Mouse (Mus musculus) forebrain, embryonic 12.5 days (tissue): Measurements from ENCODE around the gene Tenm4. TPM values are rescaled to one million over a fixed set of nuclear protein-coding genes. Genes with fewer than 3 reads are reported as not detected.

Experiments
- ATAC-seq: fragments of 200-750 bp; cut with Nextera tagmentation; 2 replicates; pipeline ENCODE4 v1.8.0; 2017; ENCODE audit warnings: moderate TSS enrichment; ENCODE audit not compliant: low FRiP score
- H3K27ac ChIP-seq: fragments of 300-500 bp; sonication (generic); 2 replicates; pipeline ENCODE4 v1.5.1; 2016; ENCODE audit warnings: mild to moderate bottlenecking
- H3K27me3 ChIP-seq: fragments of 300-500 bp; sonication (generic); 2 replicates; pipeline ENCODE4 v1.6.1; 2016; ENCODE audit warnings: mild to moderate bottlenecking
- H3K36me3 ChIP-seq: fragments of 300-500 bp; sonication (generic); replicated peaks from 2 replicates; pipeline ENCODE4 v1.6.1; 2016; ENCODE audit warnings: mild to moderate bottlenecking
- H3K4me1 ChIP-seq: fragments of 300-500 bp; sonication (generic); 2 replicates; pipeline ENCODE4 v1.6.1; 2016
- H3K4me2 ChIP-seq: fragments of 300-500 bp; sonication (generic); 2 replicates; pipeline ENCODE4 v1.6.1; 2016; ENCODE audit warnings: mild to moderate bottlenecking, moderate library complexity
- H3K4me3 ChIP-seq: fragments of 300-500 bp; sonication (generic); replicated peaks from 2 replicates; pipeline ENCODE4 v1.5.1; 2016; ENCODE audit warnings: mild to moderate bottlenecking
- H3K9ac ChIP-seq: fragments of 300-500 bp; sonication (generic); 2 replicates; pipeline ENCODE4 v1.6.1; 2016; ENCODE audit warnings: mild to moderate bottlenecking
- H3K9me3 ChIP-seq: fragments of 300-500 bp; sonication (generic); 2 replicates; pipeline ENCODE4 v1.6.1; 2016
- WGBS: fragments of 180-500 bp; shearing (Covaris S2); methylation state at CpG from one replicate; pipeline ENCODE4 v1.1.7; 2016; 5-methylcytosine and 5-hydroxymethylcytosine counted together
- polyA plus RNA-seq: library from polyadenylated mRNA; unstranded; fragments of >200 nt; fragmentation: Nextera tagmentation; extraction: Ambion mirVana; gene quantifications from 2 replicates; pipeline ENCODE4 v1.2.1, GENCODE M21; 2016

Tenm4 gene
- polyA plus RNA-seq, 1 experiment from 2014 or later: 62.3 TPM

- Histone ChIP-seq H3K27ac (peak overlapping the region; percentile 54; the same call in 1 of the 2 replicates), H3K4me1 (peaks cover 37% of the 10 kb centered on the region), H3K27me3 (no peaks in the 10 kb centered on the region), H3K9me3 (no peaks in the 10 kb centered on the region), H3K36me3 (no peaks in the 10 kb centered on the region; the same call in 1 of the 2 replicates), H3K4me2 (no peak overlapping the region), H3K4me3 (no peak overlapping the region), H3K9ac (no peak overlapping the region)
- WGBS: 57% methylated on average over 5 of the region's 5 CpGs
- ATAC-seq: peak; percentile 25; the same call in 1 of the 2 replicates
Measured at GRCm38 (mm10) chr7:96761151-96761550, 590.1 kb downstream of the Tenm4 start.

DNA sequence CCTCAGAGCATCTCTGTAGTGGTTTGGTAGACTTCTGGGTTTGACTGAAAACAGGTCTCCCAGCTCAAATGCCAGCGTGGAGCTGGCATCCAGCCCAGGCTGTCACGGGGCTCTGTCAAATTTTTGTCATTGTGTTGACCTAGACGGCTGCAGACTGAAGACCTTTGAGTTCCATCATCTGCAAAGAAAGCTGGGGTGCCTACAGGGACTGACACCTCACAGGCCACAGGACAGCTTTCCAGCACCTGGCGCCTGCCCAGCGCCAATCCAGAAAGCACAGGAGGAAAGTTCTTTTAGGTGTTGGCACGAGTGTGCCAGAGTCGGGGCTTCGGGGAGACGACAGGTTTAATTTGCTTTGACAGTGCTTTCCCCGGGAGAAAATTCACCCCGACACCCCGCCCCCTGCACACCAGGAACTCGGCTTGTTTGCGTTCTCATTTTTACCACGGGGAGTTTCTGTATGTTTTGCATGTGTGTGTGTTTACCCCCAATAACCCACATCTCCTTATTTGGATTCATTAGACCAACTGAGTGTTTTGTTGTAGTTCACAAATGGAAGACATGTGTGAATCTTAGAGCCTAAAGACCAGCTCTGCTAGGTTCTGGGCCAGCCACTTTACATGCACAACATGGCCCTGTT lies 594.4 kb downstream of the Tenm4 start:
- Histone ChIP-seq H3K27me3 (no peaks in the 10 kb centered on the region), H3K9ac (no peak overlapping the region), H3K9me3 (peaks cover 3% of the 10 kb centered on the region; the same call in 1 of the 2 replicates), H3K4me2 (no peak overlapping the region), H3K4me1 (peaks cover 19% of the 10 kb centered on the region), H3K4me3 (no peak overlapping the region), H3K36me3 (peaks cover 11% of the 10 kb centered on the region), H3K27ac (0 out of 2 replicates have a peak overlapping the region, but pooled peaks have one; percentile 9)
- WGBS: 76% methylated on average over 15 of the region's 15 CpGs
- ATAC-seq: no peak

- no peak overlapping the region for H3K4me3 ChIP-seq
- H3K27me3 ChIP-seq: no peaks in the 10 kb centered on the region
- no peak overlapping the region for H3K27ac ChIP-seq
- H3K9ac ChIP-seq: no peak overlapping the region
- H3K4me2 ChIP-seq: no peak overlapping the region
- H3K9me3 ChIP-seq: peaks cover 3% of the 10 kb centered on the region; the same call in 1 of the 2 replicates
- no peak for ATAC-seq
- peaks cover 8% of the 10 kb centered on the region; the same call in 1 of the 2 replicates for H3K4me1 ChIP-seq
- WGBS: 73% methylated on average over 3 of the region's 3 CpGs
- H3K36me3 ChIP-seq: peaks cover 13% of the 10 kb centered on the region
Measured at GRCm38 (mm10) chr7:96767090-96767489, 596.0 kb downstream of the Tenm4 start.

- no peak overlapping the region for H3K27ac ChIP-seq
- WGBS: 91% methylated on average over 6 of the region's 6 CpGs
- H3K4me2 ChIP-seq: no peak overlapping the region
- no peak for ATAC-seq
- H3K27me3 ChIP-seq: no peaks in the 10 kb centered on the region
- H3K36me3 ChIP-seq: peaks cover 18% of the 10 kb centered on the region
- H3K4me3 ChIP-seq: no peak overlapping the region
- no peak overlapping the region for H3K9ac ChIP-seq
- H3K9me3 ChIP-seq: peaks cover 3% of the 10 kb centered on the region; the same call in 1 of the 2 replicates
- H3K4me1 ChIP-seq: peaks cover 11% of the 10 kb centered on the region; the same call in 1 of the 2 replicates
Measured at GRCm38 (mm10) chr7:96768718-96769117, 597.7 kb downstream of the Tenm4 start.

DNA sequence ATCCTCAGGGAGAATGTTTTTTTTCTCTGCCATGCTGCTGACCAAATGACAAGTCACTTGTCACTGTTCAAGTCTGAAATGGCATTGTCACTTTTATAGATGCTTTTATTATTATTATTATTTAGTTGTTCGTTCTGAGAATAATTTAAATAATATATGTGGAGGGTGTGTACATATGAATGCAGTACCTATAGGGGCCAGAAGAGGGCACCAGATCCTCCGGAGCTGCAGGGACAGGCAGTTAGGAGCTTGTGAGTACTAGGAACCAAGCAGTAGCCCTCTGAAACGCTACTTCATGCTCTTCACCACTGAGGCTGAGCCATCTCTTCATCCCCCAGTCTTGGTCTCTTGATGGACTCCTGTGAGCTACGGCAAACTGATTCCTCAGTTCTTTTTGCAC lies 598.7 kb downstream of the Tenm4 start:
- Histone ChIP-seq H3K9ac (no peak overlapping the region), H3K4me3 (no peak overlapping the region), H3K27ac (no peak overlapping the region), H3K9me3 (peaks cover 3% of the 10 kb centered on the region; the same call in 1 of the 2 replicates), H3K4me1 (peaks cover 14% of the 10 kb centered on the region; the same call in 1 of the 2 replicates), H3K27me3 (no peaks in the 10 kb centered on the region), H3K36me3 (peaks cover 22% of the 10 kb centered on the region), H3K4me2 (no peak overlapping the region)
- 71% methylated on average over 4 of the region's 4 CpGs for WGBS
- no peak for ATAC-seq

DNA sequence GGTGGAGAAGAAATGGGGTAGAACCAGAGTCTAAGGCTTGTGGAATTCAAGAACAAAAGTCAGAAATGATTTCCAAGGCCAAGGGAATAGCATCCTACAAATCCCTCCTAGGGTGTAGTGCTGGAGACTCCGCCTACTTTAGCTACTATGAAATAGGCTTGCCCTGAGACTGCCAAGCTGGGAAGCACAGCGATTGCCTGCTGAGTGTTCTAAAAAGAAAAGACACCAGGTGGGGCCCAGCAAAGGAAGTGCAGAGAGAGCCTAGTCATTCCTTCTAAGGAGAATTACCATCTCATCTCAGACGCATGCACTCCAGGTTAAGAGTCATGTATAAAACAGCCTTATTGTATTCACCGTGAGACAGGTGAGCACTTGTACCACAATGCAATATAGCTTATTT lies 601.9 kb downstream of the Tenm4 start:
- H3K4me3 ChIP-seq: no peak overlapping the region
- no peak for ATAC-seq
- H3K36me3 ChIP-seq: peaks cover 13% of the 10 kb centered on the region
- no peak overlapping the region for H3K4me2 ChIP-seq
- no peak overlapping the region for H3K27ac ChIP-seq
- 80% methylated on average over 4 of the region's 4 CpGs for WGBS
- H3K9me3 ChIP-seq: peaks cover under 1% of the 10 kb centered on the region; the same call in 1 of the 2 replicates
- H3K9ac ChIP-seq: no peak overlapping the region
- peaks cover 20% of the 10 kb centered on the region; the same call in 1 of the 2 replicates for H3K4me1 ChIP-seq
- H3K27me3 ChIP-seq: no peaks in the 10 kb centered on the region

DNA sequence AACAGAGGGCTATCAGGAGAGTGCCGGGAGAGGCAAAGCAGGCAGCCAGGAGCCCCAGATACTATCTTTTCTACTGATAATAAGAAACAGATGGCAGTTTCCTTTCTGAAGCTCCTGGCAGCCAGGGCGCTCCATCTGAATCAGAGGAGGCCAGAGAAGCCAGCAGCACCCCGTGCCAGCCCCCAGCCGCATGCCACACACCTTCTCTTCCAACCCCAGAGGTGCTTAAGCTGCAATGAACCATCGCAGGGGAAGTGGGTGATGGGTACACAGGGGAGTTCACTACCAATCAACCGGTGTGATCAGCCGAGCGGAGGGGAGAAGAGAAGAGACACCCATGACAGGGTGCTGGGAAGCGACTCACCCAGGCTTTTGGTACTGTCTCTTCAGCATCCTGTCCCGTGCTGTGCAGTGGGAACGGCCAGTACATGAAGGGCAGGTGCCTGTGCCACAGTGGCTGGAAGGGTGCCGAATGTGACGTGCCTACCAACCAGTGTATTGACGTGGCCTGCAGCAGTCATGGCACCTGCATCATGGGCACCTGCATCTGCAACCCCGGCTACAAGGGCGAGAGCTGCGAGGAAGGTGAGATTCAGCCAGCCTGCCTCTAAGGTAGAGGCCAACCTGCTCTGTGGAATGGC lies 602.7 kb downstream of the Tenm4 start:
- ATAC-seq: no peak
- Histone ChIP-seq H3K27ac (peak overlapping the region; percentile 43), H3K9me3 (no peaks in the 10 kb centered on the region), H3K4me3 (no peak overlapping the region), H3K27me3 (no peaks in the 10 kb centered on the region), H3K4me2 (no peak overlapping the region), H3K9ac (no peak overlapping the region), H3K4me1 (peaks cover 20% of the 10 kb centered on the region; the same call in 1 of the 2 replicates), H3K36me3 (peaks cover 16% of the 10 kb centered on the region)
- whole genome bisulfite sequencing: 87% methylated on average over 17 of the region's 17 CpGs

- 34% methylated on average over 6 of the region's 6 CpGs for WGBS
- Histone ChIP-seq H3K9me3 (no peaks in the 10 kb centered on the region), H3K4me3 (no peak overlapping the region), H3K27ac (peak overlapping the region; percentile 15; the same call in 1 of the 2 replicates), H3K4me1 (peaks cover 23% of the 10 kb centered on the region; the same call in 1 of the 2 replicates), H3K36me3 (peaks cover 16% of the 10 kb centered on the region), H3K27me3 (no peaks in the 10 kb centered on the region), H3K9ac (no peak overlapping the region; the same call in 1 of the 2 replicates), H3K4me2 (no peak overlapping the region)
- no peak for ATAC-seq
Measured at GRCm38 (mm10) chr7:96775080-96775486, 604.0 kb downstream of the Tenm4 start.

GRCm38 (mm10) chr7:96777938-96778600 lies 607.0 kb downstream of the Tenm4 start:
- H3K9ac ChIP-seq: no peak overlapping the region
- no peak for ATAC-seq
- H3K36me3 ChIP-seq: 0 out of 2 replicates have a peak, but pooled peaks cover 13% of the 10 kb centered on the region
- H3K27ac ChIP-seq: no peak overlapping the region
- H3K9me3 ChIP-seq: no peaks in the 10 kb centered on the region
- no peaks in the 10 kb centered on the region for H3K27me3 ChIP-seq
- peaks cover 23% of the 10 kb centered on the region; the same call in 1 of the 2 replicates for H3K4me1 ChIP-seq
- H3K4me2 ChIP-seq: no peak overlapping the region
- 91% methylated on average over 8 of the region's 8 CpGs for WGBS
- no peak overlapping the region for H3K4me3 ChIP-seq

GRCm38 (mm10) chr7:96778601-96778969 lies 607.5 kb downstream of the Tenm4 start:
- Histone ChIP-seq H3K9ac (no peak overlapping the region), H3K9me3 (no peaks in the 10 kb centered on the region), H3K4me2 (no peak overlapping the region), H3K4me3 (no peak overlapping the region), H3K27ac (no peak overlapping the region), H3K36me3 (0 out of 2 replicates have a peak, but pooled peaks cover 13% of the 10 kb centered on the region), H3K27me3 (no peaks in the 10 kb centered on the region), H3K4me1 (peaks cover 22% of the 10 kb centered on the region; the same call in 1 of the 2 replicates)
- WGBS: 76% methylated on average over 3 of the region's 3 CpGs
- no peak for ATAC-seq

DNA sequence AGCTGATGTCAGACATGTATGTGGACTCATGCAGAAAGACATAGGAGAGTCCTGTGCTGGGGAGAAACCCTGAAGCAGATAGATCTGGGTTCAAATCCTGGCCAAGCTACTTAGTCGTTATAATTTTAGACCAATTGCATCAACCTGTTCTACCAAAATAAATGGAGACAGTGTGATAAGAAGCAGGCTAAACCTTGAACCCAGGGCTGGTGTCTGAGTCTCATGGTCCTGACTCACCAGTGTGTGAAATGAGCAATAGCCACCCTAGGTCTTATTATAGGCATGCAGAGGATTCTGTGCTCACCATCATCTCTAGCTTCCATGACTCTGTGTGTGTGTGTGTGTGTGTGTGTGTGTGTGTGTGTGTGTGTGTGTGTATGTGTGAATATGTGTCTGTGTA lies 609.5 kb downstream of the Tenm4 start:
- Histone ChIP-seq H3K4me3 (no peak overlapping the region), H3K27ac (no peak overlapping the region), H3K9me3 (no peaks in the 10 kb centered on the region), H3K9ac (no peak overlapping the region), H3K4me1 (peaks cover 11% of the 10 kb centered on the region; the same call in 1 of the 2 replicates), H3K27me3 (no peaks in the 10 kb centered on the region), H3K4me2 (no peak overlapping the region), H3K36me3 (0 out of 2 replicates have a peak, but pooled peaks cover 9% of the 10 kb centered on the region)
- ATAC-seq: no peak
- 92% methylated on average over 1 of the region's 1 CpGs for WGBS

- no peak overlapping the region for H3K4me3 ChIP-seq
- H3K27ac ChIP-seq: no peak overlapping the region
- peaks cover 10% of the 10 kb centered on the region for H3K4me1 ChIP-seq
- H3K9ac ChIP-seq: no peak overlapping the region
- WGBS: 85% methylated on average over 6 of the region's 6 CpGs
- H3K4me2 ChIP-seq: no peak overlapping the region
- 0 out of 2 replicates have a peak, but pooled peaks cover 9% of the 10 kb centered on the region for H3K36me3 ChIP-seq
- no peak for ATAC-seq
- H3K27me3 ChIP-seq: no peaks in the 10 kb centered on the region
- H3K9me3 ChIP-seq: no peaks in the 10 kb centered on the region
Measured at GRCm38 (mm10) chr7:96781068-96781467, 610.0 kb downstream of the Tenm4 start.
